Comparison of ENCODE assay signal across 19 mouse cellular contexts in the genomic region with DNA sequence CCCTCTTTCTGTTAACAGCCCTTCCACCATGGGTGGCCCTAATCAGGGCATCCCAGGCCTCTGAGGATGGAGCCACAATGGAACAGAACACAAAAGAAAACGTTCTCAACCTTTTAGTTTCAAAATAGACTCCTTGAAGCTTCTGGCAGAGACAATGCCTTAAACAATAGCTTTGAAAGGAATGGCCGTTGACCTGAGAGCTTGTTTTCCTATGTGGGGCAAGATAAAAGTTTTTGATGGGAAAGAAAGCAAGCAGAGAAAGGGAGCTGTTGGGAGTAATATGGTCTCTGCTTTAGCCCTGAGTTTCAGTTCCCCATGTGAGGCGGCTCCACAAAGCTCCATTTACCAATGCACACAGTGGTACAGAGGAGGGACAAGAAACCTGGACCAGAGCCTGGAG. TPM values are rescaled to one million over a fixed set of nuclear protein-coding genes. Genes with fewer than 3 reads are reported as not detected.
DNase-seq lines count a peak whose midpoint lies in the region; ATAC-seq lines count a peak whose summit lies in the region.
"Had no signal": no experiment of that assay in that cellular context is flagged by ENCODE, and none has a peak within 500 bp of the region (broad histone marks: within the 10 kb centered on the region; RNA-seq: fewer than 3 reads in every experiment).

No protein-coding gene starts in this region.

- 0 out of 2 replicates have a peak, but pooled peaks have one; percentile 42 for ATAC-seq in common myeloid progenitor, adult 5-6 weeks (replicated peaks; ENCODE audit: low read depth, poor library complexity, severe bottlenecking)
- no peak for ATAC-seq in erythroid progenitor cell, adult 5-6 weeks (replicated peaks; ENCODE audit: low FRiP score, poor library complexity, severe bottlenecking)
- ATAC-seq: forebrain, embryonic 16.5 days; intestine, embryonic 15.5 days; Patski had no signal

- DNase-seq in A20 (ENCODE audit: low read depth, low spot score) = peak; percentile 38
- DNase-seq in ES-CJ7 (ENCODE audit: low read depth, low spot score) = peak; percentile 51
- peak; percentile 69 for DNase-seq in retina, embryonic 14.5 days (ENCODE audit: low spot score)
- no peak for DNase-seq in cerebellum, adult 11 months
- no peak for DNase-seq in layer of hippocampus, adult 18-20 months (ENCODE audit: low spot score in 2 of 2)
- DNase-seq in cerebellum, adult 18-20 months = no peak
- DNase-seq: adrenal gland, postnatal 10 days; cerebellum, adult 11-12 months; cerebellum, postnatal 10 days; embryo, embryonic 11 days; gastrocnemius, postnatal 10 days; heart, postnatal 10 days; heart, postnatal 4 days; kidney, adult 18-20 months had no signal

RNA-seq across cellular contexts. Expression of a gene that starts 37.9 kb away (rescaled TPM):
- 0.23 and 0.87 TPM in 2 replicates for total RNA-seq in common myeloid progenitor, adult 5-6 weeks (2017)
- 10 to 100 TPM; 92.0 to 95.8 TPM for total RNA-seq in layer of hippocampus, adult 18-20 months (2021)
- total RNA-seq in erythroid progenitor cell, adult 5-6 weeks (2015; ENCODE audit: low replicate concordance) = 0.84 and 1.1 TPM in 2 replicates
- 0.90 and 3.6 TPM in 2 replicates for total RNA-seq in erythroid progenitor cell, adult 5-6 weeks (2017; ENCODE audit: low replicate concordance)

Comparison
In these comparisons a context has a peak if more than half of its experiments do, and no peak if none do; other contexts are left out.
1. DNase-seq: peak in A20 (single experiment), ES-CJ7 (single experiment) and retina, embryonic 14.5 days (single experiment); none in cerebellum, adult 11 months (single experiment), layer of hippocampus, adult 18-20 months (0 of 2) and cerebellum, adult 18-20 months (0 of 2).
2. RNA of a gene that starts 37.9 kb away (total RNA-seq): 92.0 to 95.8 TPM in layer of hippocampus, adult 18-20 months; 0.84 to 3.6 TPM in erythroid progenitor cell, adult 5-6 weeks and 0.23 to 0.87 TPM in common myeloid progenitor, adult 5-6 weeks; every median in the first group is over 10 times any median in the second.